Comparison of ENCODE assay signal across 21 mouse cellular contexts in the genomic region with DNA sequence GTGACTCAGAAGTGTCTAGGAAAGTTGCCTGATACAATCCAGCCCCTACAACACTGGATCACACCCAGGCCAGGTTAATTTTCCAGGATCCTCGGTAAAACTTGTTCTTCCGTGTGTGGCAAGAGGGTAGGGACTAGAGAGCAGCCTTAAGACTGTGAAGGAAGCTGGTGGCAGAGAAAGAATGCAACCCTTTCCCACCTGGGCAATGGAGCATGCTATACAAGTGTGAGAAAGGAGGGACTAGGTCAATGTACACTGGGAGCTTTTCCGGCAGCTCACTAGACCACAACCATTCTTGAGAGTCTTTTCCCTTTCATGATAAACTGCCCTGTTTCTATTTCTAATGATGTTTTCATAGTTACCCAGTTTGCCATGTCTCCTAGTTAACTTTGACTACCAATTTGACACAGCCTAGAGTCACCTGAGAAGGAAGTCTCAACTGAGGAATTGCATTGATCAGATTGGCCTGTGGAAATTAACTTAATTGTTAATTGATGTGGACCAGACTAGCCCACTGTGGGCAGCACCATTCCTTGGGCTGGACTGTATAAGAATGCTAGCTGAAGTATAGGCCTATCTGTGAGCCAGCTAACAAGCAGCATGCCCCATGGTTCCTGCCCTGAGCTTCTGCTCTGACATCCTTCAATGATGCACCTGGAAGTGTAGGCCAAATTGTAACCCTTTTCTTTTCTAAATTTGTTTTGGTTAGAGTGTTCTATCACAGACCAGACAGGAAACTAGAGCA.
DNase-seq lines count a peak whose midpoint lies in the region; ATAC-seq and TF ChIP-seq lines count a peak whose summit lies in the region.
"Had no signal": no experiment of that assay in that cellular context is flagged by ENCODE, and none has a peak within 500 bp of the region (broad histone marks: within the 10 kb centered on the region; RNA-seq: fewer than 3 reads in every experiment).

No protein-coding gene starts in this region.

- TF ChIP-seq POLR2A in kidney, adult 2 months (IDR thresholded peaks at IDR 0.05; ENCODE audit: low read depth, low read length): no peak
- TF ChIP-seq POLR2A in embryonic fibroblast, embryonic 13.5 days (IDR thresholded peaks at IDR 0.05; ENCODE audit: low read depth, low read length): no peak

- H3K9me3 ChIP-seq in lung, embryonic 16.5 days (ENCODE audit: control insufficient read depth, low read length): no peaks in the 10 kb centered on the region
- H3K9me3 ChIP-seq in lung, postnatal 0 days (ENCODE audit: low read length): no peaks in the 10 kb centered on the region
- no peaks in the 10 kb centered on the region for H3K9me3 ChIP-seq in midbrain, embryonic 14.5 days (ENCODE audit: control insufficient read depth, low read length)
- H3K9me3 ChIP-seq: embryonic facial prominence, embryonic 12.5 days; forebrain, embryonic 10.5 days; forebrain, embryonic 15.5 days; hindbrain, embryonic 15.5 days had no signal

- TF ChIP-seq EP300 in lung, postnatal 0 days (IDR thresholded peaks at IDR 0.05): no peak

- peak; percentile 23; the same call in 1 of the 2 replicates for ATAC-seq in lung, embryonic 16.5 days (ENCODE audit: low read depth)
- no peak for ATAC-seq in lung, postnatal 0 days
- no peak for ATAC-seq in midbrain, embryonic 14.5 days (ENCODE audit: low FRiP score, low TSS enrichment)
- ATAC-seq: forebrain, embryonic 15.5 days had no signal

- no peaks in the 10 kb centered on the region for H3K27me3 ChIP-seq in kidney, adult 2 months (replicated peaks; ENCODE audit: control insufficient read depth, insufficient read depth, low read length)
- no peaks in the 10 kb centered on the region for H3K27me3 ChIP-seq in lung, embryonic 16.5 days (ENCODE audit: control insufficient read depth, insufficient read depth, low read depth, low read length)
- no peaks in the 10 kb centered on the region for H3K27me3 ChIP-seq in lung, postnatal 0 days (replicated peaks; ENCODE audit: insufficient read depth, low read length)
- H3K27me3 ChIP-seq in midbrain, embryonic 14.5 days (ENCODE audit: control insufficient read depth, insufficient read depth, low read length): no peaks in the 10 kb centered on the region
- H3K27me3 ChIP-seq: embryonic facial prominence, embryonic 12.5 days; forebrain, embryonic 15.5 days; hindbrain, embryonic 15.5 days had no signal

- H3K36me3 ChIP-seq in kidney, adult 2 months (ENCODE audit: control insufficient read depth, insufficient read depth, low read length): no peaks in the 10 kb centered on the region
- H3K36me3 ChIP-seq in lung, embryonic 16.5 days (ENCODE audit: control insufficient read depth, insufficient read depth, low read length): no peaks in the 10 kb centered on the region
- H3K36me3 ChIP-seq in lung, postnatal 0 days (ENCODE audit: insufficient read depth, low read length): no peaks in the 10 kb centered on the region
- H3K36me3 ChIP-seq in midbrain, embryonic 14.5 days (ENCODE audit: control insufficient read depth, insufficient read depth, low read length): no peaks in the 10 kb centered on the region
- H3K36me3 ChIP-seq: embryonic facial prominence, embryonic 12.5 days; forebrain, embryonic 10.5 days; forebrain, embryonic 15.5 days; hindbrain, embryonic 15.5 days had no signal

- WGBS in kidney, adult 2 months: 30% methylated on average over 3 of the region's 3 CpGs
- WGBS in lung, embryonic 16.5 days: 71% methylated on average over 3 of the region's 3 CpGs
- WGBS in lung, postnatal 0 days: 58% methylated on average over 3 of the region's 3 CpGs
- WGBS in midbrain, embryonic 14.5 days: 88% methylated on average over 3 of the region's 3 CpGs

- peak; percentile 29 for DNase-seq in kidney, adult 2 months
- no peak for DNase-seq in kidney, postnatal 25 days
- no peak for DNase-seq in lung, postnatal 0 days (ENCODE audit: low spot score)
- peak; percentile 52 for DNase-seq in kidney, postnatal 14 days
- no peak for DNase-seq in midbrain, embryonic 14.5 days
- DNase-seq in layer of hippocampus, adult 9-10 months (ENCODE audit: low spot score): no peak
- DNase-seq: adrenal gland, adult 8-10 months; adrenal gland, postnatal 36 days; cerebellum, adult 11 months; cerebellum, adult 8-10 months; cerebellum, postnatal 14 days; embryo, embryonic 11 days; gastrocnemius, postnatal 36 days; heart, postnatal 36 days had no signal

- no peak overlapping the region for H3K4me2 ChIP-seq in lung, embryonic 16.5 days (ENCODE audit: low read depth, low read length)
- no peak overlapping the region for H3K4me2 ChIP-seq in lung, postnatal 0 days (replicated peaks; ENCODE audit: low read depth, low read length)
- H3K4me2 ChIP-seq in midbrain, embryonic 14.5 days (ENCODE audit: low read length): no peak overlapping the region
- H3K4me2 ChIP-seq: embryonic facial prominence, embryonic 12.5 days; forebrain, embryonic 15.5 days; hindbrain, embryonic 15.5 days had no signal

- no peak for TF ChIP-seq CTCF in kidney, adult 2 months (conservative IDR thresholded peaks at IDR 0.05; ENCODE audit: insufficient read depth, insufficient read length, low read depth, low read length)
- TF ChIP-seq CTCF in lung, postnatal 0 days (IDR thresholded peaks at IDR 0.05): no peak
- no peak for TF ChIP-seq CTCF in embryonic fibroblast, embryonic 13.5 days (IDR thresholded peaks at IDR 0.05; ENCODE audit: borderline replicate concordance, insufficient read depth, low read length)

- H3K27ac ChIP-seq in kidney, adult 2 months (ENCODE audit: insufficient read depth, low read depth, low read length): peak overlapping the region; percentile 46; the same call in 1 of the 2 replicates
- H3K27ac ChIP-seq in lung, embryonic 16.5 days (ENCODE audit: low read length): no peak overlapping the region
- no peak overlapping the region for H3K27ac ChIP-seq in lung, postnatal 0 days (ENCODE audit: low read length)
- peak overlapping the region; percentile 70 for H3K27ac ChIP-seq in embryonic fibroblast, embryonic 13.5 days (ENCODE audit: insufficient read depth, low read length)
- H3K27ac ChIP-seq in midbrain, embryonic 14.5 days (replicated peaks; ENCODE audit: low read depth, low read length): no peak overlapping the region
- H3K27ac ChIP-seq: embryonic facial prominence, embryonic 12.5 days; forebrain, embryonic 10.5 days; forebrain, embryonic 15.5 days; hindbrain, embryonic 15.5 days had no signal

- H3K9ac ChIP-seq in lung, embryonic 16.5 days (ENCODE audit: low read length): no peak overlapping the region
- H3K9ac ChIP-seq in lung, postnatal 0 days (replicated peaks; ENCODE audit: low read depth): no peak overlapping the region
- no peak overlapping the region for H3K9ac ChIP-seq in midbrain, embryonic 14.5 days (replicated peaks; ENCODE audit: low read length)
- H3K9ac ChIP-seq: embryonic facial prominence, embryonic 12.5 days; forebrain, embryonic 15.5 days; hindbrain, embryonic 15.5 days had no signal

- peaks cover 4% of the 10 kb centered on the region; the same call in 1 of the 2 replicates for H3K4me1 ChIP-seq in kidney, adult 2 months (ENCODE audit: control insufficient read depth, insufficient read depth, low read length)
- peaks cover 6% of the 10 kb centered on the region; the same call in 1 of the 2 replicates for H3K4me1 ChIP-seq in lung, embryonic 16.5 days (replicated peaks; ENCODE audit: control insufficient read depth, insufficient read depth, low read length)
- H3K4me1 ChIP-seq in lung, postnatal 0 days (ENCODE audit: insufficient read depth, low read depth, low read length): no peaks in the 10 kb centered on the region
- peaks cover 7% of the 10 kb centered on the region for H3K4me1 ChIP-seq in embryonic fibroblast, embryonic 13.5 days (ENCODE audit: control insufficient read depth, insufficient read depth, low read length)
- no peaks in the 10 kb centered on the region for H3K4me1 ChIP-seq in midbrain, embryonic 14.5 days (ENCODE audit: control insufficient read depth, insufficient read depth, low read length)
- H3K4me1 ChIP-seq: embryonic facial prominence, embryonic 12.5 days; forebrain, embryonic 15.5 days; hindbrain, embryonic 15.5 days had no signal

- H3K4me3 ChIP-seq in kidney, adult 2 months (ENCODE audit: insufficient read depth, low read depth, low read length): no peak overlapping the region
- no peak overlapping the region for H3K4me3 ChIP-seq in lung, embryonic 16.5 days (ENCODE audit: low read length)
- H3K4me3 ChIP-seq in lung, postnatal 0 days (ENCODE audit: low read depth, low read length): no peak overlapping the region
- H3K4me3 ChIP-seq in embryonic fibroblast, embryonic 13.5 days (ENCODE audit: insufficient read depth, low read length): no peak overlapping the region
- H3K4me3 ChIP-seq in midbrain, embryonic 14.5 days (replicated peaks; ENCODE audit: low read depth, low read length): no peak overlapping the region
- H3K4me3 ChIP-seq: embryonic facial prominence, embryonic 12.5 days; erythroblast, embryonic 14.5 days; forebrain, embryonic 10.5 days; forebrain, embryonic 15.5 days; hindbrain, embryonic 15.5 days had no signal

Comparison
In these comparisons a context has a peak if more than half of its experiments do, and no peak if none do; other contexts are left out.
1. DNase-seq: peak in kidney, adult 2 months (single experiment) and kidney, postnatal 14 days (single experiment); none in kidney, postnatal 25 days (0 of 2), lung, postnatal 0 days (single experiment), midbrain, embryonic 14.5 days (single experiment) and layer of hippocampus, adult 9-10 months (single experiment).
2. H3K27ac ChIP-seq: peak in kidney, adult 2 months (single experiment) and embryonic fibroblast, embryonic 13.5 days (single experiment); none in lung, embryonic 16.5 days (single experiment), lung, postnatal 0 days (single experiment) and midbrain, embryonic 14.5 days (single experiment).